Mouse (Mus musculus): Measurements from ENCODE around the gene Hist1h1b. TPM values are rescaled to one million over a fixed set of nuclear protein-coding genes. Genes with fewer than 3 reads are reported as not detected.
"Not testable (repeated sequence)": the region's sequence is repeated elsewhere in the genome, so short reads cannot be mapped to it uniquely, and the experiment has no call there.

Hist1h1b gene
- 44.0 and 46.6 TPM in 2 replicates for polyA plus RNA-seq (2016; fragmentation: Nextera tagmentation; extraction: Ambion mirVana)

DNA sequence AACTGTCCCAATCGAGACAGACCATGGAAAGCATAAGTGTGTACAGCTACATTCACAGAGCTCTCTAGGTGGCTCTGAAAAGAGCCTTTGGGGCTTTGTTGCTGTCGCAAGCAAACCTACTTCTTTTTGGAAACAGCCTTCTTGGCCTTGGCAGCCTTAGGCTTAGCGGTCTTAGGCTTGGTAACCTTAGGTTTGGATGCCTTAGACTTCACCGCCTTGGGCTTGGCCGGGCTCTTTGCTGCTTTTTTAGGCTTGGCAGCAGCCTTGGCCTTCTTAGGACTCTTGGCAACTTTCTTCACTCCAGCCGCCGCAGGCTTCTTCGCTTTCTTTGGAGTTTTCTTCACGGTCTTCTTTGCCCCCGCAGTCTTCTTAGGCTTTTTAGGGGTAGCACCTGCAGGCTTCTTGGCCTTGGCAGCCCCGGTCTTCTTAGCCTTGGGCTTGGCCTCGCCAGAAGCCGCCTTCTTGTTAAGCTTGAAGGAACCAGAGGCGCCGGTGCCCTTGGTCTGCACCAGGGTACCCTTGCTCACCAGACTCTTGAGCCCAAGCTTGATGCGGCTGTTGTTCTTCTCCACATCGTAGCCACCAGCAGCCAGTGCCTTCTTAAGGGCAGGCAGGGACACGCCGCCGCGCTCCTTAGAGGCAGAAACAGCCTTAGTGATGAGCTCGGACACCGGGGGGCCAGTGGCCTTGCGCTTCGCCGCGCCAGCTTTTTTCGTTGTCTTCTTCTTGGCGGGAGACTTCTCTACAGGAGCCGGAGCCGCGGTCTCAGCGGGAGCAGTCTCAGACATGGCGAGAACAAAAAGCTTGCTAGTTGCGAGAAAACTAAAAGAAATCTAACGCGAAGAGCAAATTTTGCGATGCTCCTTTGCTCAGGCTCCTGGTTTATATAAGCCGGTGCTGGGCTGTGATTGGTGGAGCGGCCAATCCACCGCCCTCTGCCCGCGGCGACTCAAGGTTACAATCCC, at the start of gene Hist1h1b:
Gene Hist1h1b, minus strand, starts transcription at position 859 of the 965 bp plus-strand sequence.
- H3K36me3 ChIP-seq (replicated peaks) = no peaks in the 10 kb centered on the region
- peak within 1 kb of the TSS; percentile 99 for H3K27ac ChIP-seq
- under 1% methylated on average over 44 of the region's 44 CpGs for WGBS
- peak within 1 kb of the TSS; percentile 93 for H3K9ac ChIP-seq
- H3K4me2 ChIP-seq = peak within 1 kb of the TSS; percentile 74
- peak; percentile 57 for ATAC-seq (ENCODE audit: low FRiP score)
- H3K4me3 ChIP-seq (replicated peaks) = peak within 1 kb of the TSS; percentile 60
- no peaks in the 10 kb centered on the region for H3K9me3 ChIP-seq
- H3K27me3 ChIP-seq = no peaks in the 10 kb centered on the region
- peaks cover 37% of the 10 kb centered on the region for H3K4me1 ChIP-seq

DNA sequence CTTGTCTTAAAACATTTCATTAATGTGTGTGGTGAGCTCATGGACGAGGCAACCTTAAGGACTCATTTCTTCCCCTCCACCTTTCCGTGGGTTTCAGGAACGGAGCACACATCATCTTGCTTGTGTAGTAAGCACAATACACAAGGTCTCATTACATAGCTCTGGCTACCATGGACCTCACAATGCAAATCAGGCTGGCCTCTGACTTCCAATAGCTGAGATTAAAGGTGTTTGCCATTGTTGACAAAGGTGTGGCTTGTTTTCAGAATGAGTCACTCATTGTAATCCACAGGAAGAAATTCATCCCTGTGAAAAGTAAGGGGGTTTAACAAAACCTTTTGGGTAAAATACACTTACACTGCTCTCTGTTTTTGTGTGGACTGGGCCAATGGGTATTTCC, 48.1 kb upstream of the Hist1h1b start:
- Histone ChIP-seq H3K4me1 (no peaks in the 10 kb centered on the region), H3K27me3 (no peaks in the 10 kb centered on the region), H3K9ac (no peak overlapping the region), H3K4me2 (no peak overlapping the region), H3K27ac (no peak overlapping the region), H3K9me3 (no peaks in the 10 kb centered on the region), H3K4me3 (replicated peaks) (no peak overlapping the region), H3K36me3 (replicated peaks) (no peaks in the 10 kb centered on the region)
- ATAC-seq (ENCODE audit: low FRiP score) = no peak
- WGBS = 78% methylated on average over 3 of the region's 3 CpGs

DNA sequence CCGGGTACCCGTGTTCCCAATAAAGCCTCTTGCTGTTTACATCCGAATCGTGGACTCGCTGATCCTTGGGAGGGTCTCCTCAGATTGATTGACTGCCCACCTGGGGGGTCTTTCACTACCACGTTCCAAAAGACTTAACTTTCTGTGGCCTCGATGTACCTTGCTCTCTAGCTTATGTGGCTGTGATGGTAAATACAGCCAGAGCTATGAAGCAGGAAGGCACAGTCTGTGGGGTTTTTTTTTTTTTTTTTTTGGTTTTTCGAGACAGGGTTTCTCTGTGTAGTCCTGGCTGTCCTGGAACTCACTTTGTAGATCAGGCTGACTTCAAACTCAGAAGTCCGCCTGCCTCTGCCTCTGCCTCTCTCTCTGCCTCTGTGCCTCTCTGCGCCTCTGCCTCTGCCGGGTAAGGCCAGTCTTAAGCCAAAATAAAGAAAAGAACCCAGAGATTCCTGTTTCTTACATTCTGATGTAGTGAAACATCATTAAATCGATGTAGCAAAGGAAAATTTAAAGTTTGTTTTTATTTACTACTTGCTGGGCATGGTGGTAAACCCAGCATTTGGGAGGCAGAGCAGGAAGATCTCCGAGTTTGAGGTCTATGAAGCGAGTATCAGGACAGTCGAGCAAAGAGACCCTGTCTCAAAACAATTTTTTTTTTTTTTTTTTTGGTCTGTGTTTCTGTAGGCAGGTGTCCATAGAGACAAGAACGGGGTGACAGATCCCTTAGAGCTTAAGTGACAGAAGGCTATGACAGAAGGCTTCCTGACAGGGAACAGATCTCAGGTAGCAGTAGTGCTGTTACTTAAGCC, 39.9 kb upstream of the Hist1h1b start:
- H3K4me2 ChIP-seq; ATAC-seq (ENCODE audit: low FRiP score); H3K9ac ChIP-seq; H3K4me1 ChIP-seq; H3K27me3 ChIP-seq; H3K27ac ChIP-seq; H3K4me3 ChIP-seq (replicated peaks); H3K36me3 ChIP-seq (replicated peaks); H3K9me3 ChIP-seq: not testable (repeated sequence)
- WGBS = 54% methylated on average over 6 of the region's 16 CpGs

DNA sequence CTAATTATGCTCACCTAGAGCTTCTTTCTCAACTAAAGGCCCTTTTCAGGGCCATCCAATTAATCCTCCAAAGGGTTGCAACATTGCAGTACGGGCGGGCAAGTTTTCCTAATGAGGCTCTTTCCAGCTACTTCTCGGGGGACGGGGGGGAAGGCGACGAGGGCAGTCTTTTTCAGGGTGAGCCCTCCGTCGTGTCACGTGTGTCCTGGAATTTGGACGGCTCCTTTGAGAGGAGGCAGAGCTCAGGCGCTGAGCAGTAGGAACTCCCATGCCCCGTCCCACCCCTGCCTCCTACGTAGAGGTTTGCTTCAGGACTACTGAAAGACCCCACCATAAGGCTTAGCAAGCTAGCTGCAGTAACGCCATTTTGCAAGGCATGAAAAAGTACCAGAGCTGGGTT, 31.7 kb upstream of the Hist1h1b start:
- Histone ChIP-seq H3K27ac (peak overlapping the region; percentile 53; the same call in 1 of the 2 replicates), H3K4me3 (replicated peaks) (peak overlapping the region; percentile 24), H3K4me2 (peak overlapping the region; percentile 43)
- not testable (repeated sequence) for H3K36me3 ChIP-seq (replicated peaks); H3K27me3 ChIP-seq; H3K9ac ChIP-seq; H3K9me3 ChIP-seq; H3K4me1 ChIP-seq
- peak; percentile 66 for ATAC-seq (ENCODE audit: low FRiP score)
- 0% methylated on average over 14 of the region's 14 CpGs for WGBS

DNA sequence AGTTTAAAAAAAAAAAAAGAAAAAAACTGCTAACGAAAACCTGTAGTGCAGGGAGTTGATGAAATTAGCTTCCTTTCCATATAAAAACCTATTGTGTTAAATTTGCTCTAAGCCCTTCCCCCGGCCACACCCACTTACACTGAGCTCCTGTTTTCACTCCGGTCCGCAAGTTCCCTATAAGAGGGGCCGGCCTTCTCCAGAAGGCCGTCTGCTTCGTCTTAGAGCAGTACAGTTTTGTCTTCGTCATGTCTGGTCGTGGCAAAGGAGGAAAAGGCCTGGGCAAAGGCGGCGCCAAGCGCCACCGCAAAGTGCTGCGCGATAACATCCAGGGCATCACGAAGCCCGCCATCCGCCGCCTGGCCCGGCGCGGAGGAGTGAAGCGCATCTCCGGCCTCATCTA, 31.1 kb upstream of the Hist1h1b start, which contains the start of gene Hist1h4m:
Gene Hist1h4m, plus strand, starts transcription at position 208 of the 400 bp plus-strand sequence.
- WGBS = no CpG with 5 or more reads among the region's 24 CpGs
- H3K27me3 ChIP-seq; H3K9ac ChIP-seq; H3K4me1 ChIP-seq; H3K9me3 ChIP-seq; H3K36me3 ChIP-seq (replicated peaks): not testable (repeated sequence)
- ATAC-seq (ENCODE audit: low FRiP score) = peak; percentile 60
- peak within 1 kb of the TSS; percentile 24 for H3K4me3 ChIP-seq (replicated peaks)
- peak within 1 kb of the TSS; percentile 53; the same call in 1 of the 2 replicates for H3K27ac ChIP-seq
- H3K4me2 ChIP-seq = peak within 1 kb of the TSS; percentile 43

DNA sequence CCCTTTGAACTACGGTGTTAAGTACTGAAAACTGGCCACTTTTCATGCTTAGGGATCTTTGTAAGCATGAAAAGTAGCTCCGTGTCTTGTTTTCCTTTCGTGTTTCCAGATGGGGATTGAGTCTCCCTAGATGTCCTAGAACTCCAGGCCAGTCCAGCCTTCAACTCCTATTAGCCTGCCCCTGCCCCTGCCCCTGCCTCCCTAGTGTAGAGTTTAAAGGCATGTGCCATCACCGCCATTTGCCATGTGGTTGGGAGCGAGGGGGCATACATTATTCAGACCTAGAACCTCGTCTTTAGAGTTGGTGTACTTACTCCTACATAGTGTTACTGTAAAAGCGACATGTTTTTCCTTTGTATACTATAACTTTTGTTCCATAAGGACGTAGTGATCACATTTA, 30.6 kb upstream of the Hist1h1b start:
- H3K27me3 ChIP-seq; H3K9me3 ChIP-seq; H3K4me2 ChIP-seq; H3K4me1 ChIP-seq; H3K9ac ChIP-seq; H3K27ac ChIP-seq; H3K36me3 ChIP-seq (replicated peaks); H3K4me3 ChIP-seq (replicated peaks): not testable (repeated sequence)
- WGBS = no CpG with 5 or more reads among the region's 8 CpGs
- ATAC-seq (ENCODE audit: low FRiP score) = peak; percentile 53

DNA sequence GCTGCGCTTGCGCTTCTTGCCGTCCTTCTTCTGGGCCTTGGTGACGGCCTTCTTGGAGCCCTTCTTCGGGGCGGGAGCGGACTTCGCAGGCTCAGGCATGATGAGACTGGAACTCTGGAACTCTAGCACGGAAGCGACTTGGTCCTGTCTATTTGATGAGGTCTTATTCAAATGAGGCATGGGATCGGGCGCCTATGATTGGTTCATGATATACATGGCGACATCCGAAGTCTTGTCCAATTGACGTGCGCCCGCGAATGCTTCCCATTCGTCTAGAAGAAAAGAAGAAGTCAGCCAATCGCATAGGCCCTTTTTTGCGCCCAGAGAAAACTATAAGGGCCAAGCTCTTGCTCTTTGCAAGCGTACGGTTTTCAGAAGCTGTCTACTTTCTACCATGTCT, 29.6 kb upstream of the Hist1h1b start, which contains the start of the genes Hist1h2bq and Hist1h2ao:
Gene Hist1h2bq, minus strand, starts transcription at position 125 of the 400 bp plus-strand sequence.
Gene Hist1h2ao, plus strand, starts transcription at position 393 of the 400 bp plus-strand sequence.
- not testable (repeated sequence) for H3K27me3 ChIP-seq; H3K36me3 ChIP-seq (replicated peaks); H3K4me1 ChIP-seq; H3K4me3 ChIP-seq (replicated peaks); H3K9me3 ChIP-seq; H3K27ac ChIP-seq; H3K4me2 ChIP-seq; H3K9ac ChIP-seq
- ATAC-seq (ENCODE audit: low FRiP score) = peak; percentile 97
- no CpG with 5 or more reads among the region's 23 CpGs for WGBS

DNA sequence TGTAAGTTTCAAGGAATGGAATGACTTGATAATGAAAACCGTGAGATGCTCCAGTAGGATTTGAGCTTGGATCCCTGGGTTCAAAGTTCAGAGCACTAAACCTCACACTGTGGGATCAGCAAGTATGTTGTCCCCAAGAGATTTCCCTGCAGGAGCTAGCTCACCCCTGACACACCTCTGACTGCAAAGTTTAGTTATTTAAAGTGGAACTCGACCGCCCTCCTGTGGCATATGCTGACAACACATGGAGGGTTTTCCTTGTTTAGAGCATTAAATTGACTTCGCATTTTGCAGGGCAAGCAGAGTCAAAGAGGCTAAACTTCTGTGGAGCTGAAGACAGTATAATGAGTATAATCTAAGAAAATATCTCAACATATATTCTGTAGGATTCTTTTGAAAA, 22.6 kb upstream of the Hist1h1b start:
- H3K36me3 ChIP-seq (replicated peaks); H3K4me3 ChIP-seq (replicated peaks); H3K4me2 ChIP-seq; H3K9me3 ChIP-seq; H3K9ac ChIP-seq; H3K4me1 ChIP-seq; H3K27me3 ChIP-seq; H3K27ac ChIP-seq: not testable (repeated sequence)
- peak; percentile 85 for ATAC-seq (ENCODE audit: low FRiP score)
- no CpG with 5 or more reads among the region's 4 CpGs for WGBS

DNA sequence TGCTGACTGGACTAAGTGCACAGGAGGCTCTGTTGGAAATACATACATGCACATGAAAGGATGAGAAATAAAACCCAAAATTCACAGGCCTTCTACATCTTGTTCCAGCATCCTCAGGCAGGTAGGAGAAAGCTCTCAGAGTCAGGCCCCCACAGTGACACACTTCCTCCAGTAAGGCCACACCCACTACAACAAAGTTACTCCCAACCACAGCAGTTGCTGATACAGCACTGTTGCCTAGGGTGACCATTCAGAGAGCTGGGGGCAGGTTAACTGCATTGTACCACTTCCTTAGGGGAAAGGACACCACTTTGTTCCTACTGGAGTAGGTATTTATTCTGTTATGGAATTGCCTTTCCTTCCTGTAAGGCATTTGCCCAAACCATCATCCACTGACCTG, 16.7 kb upstream of the Hist1h1b start:
- not testable (repeated sequence) for H3K4me1 ChIP-seq; H3K27me3 ChIP-seq; H3K27ac ChIP-seq; H3K9me3 ChIP-seq; H3K4me2 ChIP-seq; H3K9ac ChIP-seq; H3K36me3 ChIP-seq (replicated peaks); H3K4me3 ChIP-seq (replicated peaks); ATAC-seq (ENCODE audit: low FRiP score)

DNA sequence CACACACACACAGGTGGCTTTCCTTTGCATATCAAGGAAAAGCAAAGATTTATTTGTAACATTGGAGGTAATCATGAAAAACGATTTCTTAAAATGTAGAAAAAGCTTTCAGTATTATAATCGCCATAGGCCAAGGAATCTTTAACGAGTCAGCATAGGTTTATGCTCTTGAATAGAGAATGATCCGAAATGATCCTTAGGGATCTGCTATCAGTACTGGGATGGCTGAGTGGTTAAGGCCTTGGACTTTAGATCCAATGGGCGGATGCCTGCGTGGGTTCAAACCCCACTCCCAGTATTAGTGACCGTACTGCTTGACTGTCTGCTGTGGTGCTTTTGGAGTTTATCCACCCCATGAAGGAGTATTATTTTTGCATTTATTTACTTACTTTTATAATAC, 15.2 kb upstream of the Hist1h1b start:
- Histone ChIP-seq H3K27me3 (no peaks in the 10 kb centered on the region), H3K27ac (no peak overlapping the region), H3K9ac (no peak overlapping the region), H3K4me2 (no peak overlapping the region), H3K4me1 (peaks cover 5% of the 10 kb centered on the region), H3K9me3 (no peaks in the 10 kb centered on the region), H3K36me3 (replicated peaks) (no peaks in the 10 kb centered on the region), H3K4me3 (replicated peaks) (no peak overlapping the region)
- ATAC-seq (ENCODE audit: low FRiP score) = no peak
- 88% methylated on average over 7 of the region's 7 CpGs for WGBS

DNA sequence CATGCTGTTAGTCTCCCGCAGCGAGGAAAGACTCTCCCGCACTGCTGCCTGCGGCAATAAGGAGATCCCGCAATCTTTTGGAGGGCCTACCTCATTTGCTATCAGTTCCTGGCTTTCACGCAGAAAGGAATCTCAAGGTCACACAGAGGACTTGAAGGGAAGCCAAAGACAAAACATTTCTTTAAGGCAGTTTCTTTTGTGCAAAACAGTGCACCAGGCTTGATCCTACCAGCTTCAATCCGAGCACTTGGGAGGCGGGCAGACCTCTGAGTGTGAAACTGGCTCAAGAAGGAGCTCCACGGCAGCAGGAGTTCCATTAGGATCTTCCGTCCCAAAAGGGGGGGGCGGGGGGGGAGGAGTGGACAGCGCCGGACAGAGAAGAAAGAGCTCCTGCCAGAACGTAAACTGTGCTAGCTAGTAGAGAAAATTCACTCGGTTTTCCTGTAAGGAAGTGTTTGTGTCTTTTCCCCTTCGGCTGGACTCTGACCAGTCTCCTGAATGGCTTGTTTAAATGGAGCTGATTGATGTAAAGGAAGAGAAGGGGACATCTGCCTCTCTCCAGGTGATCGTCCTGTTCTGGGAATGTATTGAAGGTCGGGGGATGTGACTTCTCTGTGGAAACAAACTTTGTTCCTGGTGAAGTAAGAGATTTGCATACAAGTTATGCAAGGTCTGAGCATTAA, 10.3 kb upstream of the Hist1h1b start:
- H3K36me3 ChIP-seq (replicated peaks) = no peaks in the 10 kb centered on the region
- peak overlapping the region; percentile 36; the same call in 1 of the 2 replicates for H3K27ac ChIP-seq
- peak overlapping the region; percentile 11 for H3K4me3 ChIP-seq (replicated peaks)
- no peak for ATAC-seq (ENCODE audit: low FRiP score)
- no peaks in the 10 kb centered on the region for H3K9me3 ChIP-seq
- H3K4me2 ChIP-seq = peak overlapping the region; percentile 42
- no peaks in the 10 kb centered on the region for H3K27me3 ChIP-seq
- H3K9ac ChIP-seq = peak overlapping the region; percentile 45
- peaks cover 20% of the 10 kb centered on the region for H3K4me1 ChIP-seq
- 5% methylated on average over 18 of the region's 18 CpGs for WGBS

DNA sequence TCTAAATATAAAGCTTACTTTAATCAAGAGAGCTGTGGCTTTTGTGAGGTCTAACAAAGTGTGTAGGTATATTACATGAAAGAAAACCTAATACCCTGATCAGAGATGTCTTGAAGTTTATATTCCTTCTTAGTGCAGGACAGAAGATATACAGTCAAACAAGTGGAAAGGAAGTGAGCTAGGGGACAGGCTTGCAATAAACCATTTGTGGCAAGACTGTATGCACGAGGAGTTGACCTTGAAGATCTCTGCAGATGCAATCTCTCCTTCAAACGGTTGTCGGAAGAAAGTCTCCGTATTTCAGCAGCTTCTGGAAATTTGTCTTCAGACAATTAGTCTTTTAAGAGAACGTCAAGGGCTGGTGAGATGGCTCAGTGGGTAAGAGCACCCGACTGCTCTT, 9.5 kb upstream of the Hist1h1b start:
- H3K27ac ChIP-seq = no peak overlapping the region
- no peaks in the 10 kb centered on the region for H3K27me3 ChIP-seq
- H3K4me3 ChIP-seq (replicated peaks) = no peak overlapping the region
- H3K9ac ChIP-seq = no peak overlapping the region
- ATAC-seq (ENCODE audit: low FRiP score) = no peak
- H3K9me3 ChIP-seq = no peaks in the 10 kb centered on the region
- H3K4me1 ChIP-seq = peaks cover 24% of the 10 kb centered on the region
- WGBS = 54% methylated on average over 6 of the region's 6 CpGs
- H3K36me3 ChIP-seq (replicated peaks) = no peaks in the 10 kb centered on the region
- H3K4me2 ChIP-seq = no peak overlapping the region

Measured in forebrain, embryonic 12.5 days (tissue).